Mouse (Mus musculus): ENCODE results near the gene Kif1b. TPM values are rescaled to one million over a fixed set of nuclear protein-coding genes. Genes with fewer than 3 reads are reported as not detected.

Kif1b gene
- polyA plus RNA-seq, 1 experiment from 2014 or later, result 96.4 TPM

GRCm38 (mm10) chr4:149270541-149270940, 37.0 kb downstream of the Kif1b start:
- Histone ChIP-seq H3K4me3 (ENCODE audit: low read depth, low read length) (no peak overlapping the region), H3K9ac (ENCODE audit: low read length) (no peak overlapping the region), H3K27me3 (ENCODE audit: control insufficient read depth, insufficient read depth, low read length) (no peaks in the 10 kb centered on the region), H3K27ac (ENCODE audit: low read depth, low read length) (no peak overlapping the region), H3K9me3 (ENCODE audit: control insufficient read depth, low read length) (peaks cover 3% of the 10 kb centered on the region; the same call in 1 of the 2 replicates), H3K4me1 (replicated peaks; ENCODE audit: control insufficient read depth, insufficient read depth, low read length) (no peaks in the 10 kb centered on the region), H3K36me3 (ENCODE audit: control insufficient read depth, insufficient read depth, low read length) (peaks cover 23% of the 10 kb centered on the region), H3K4me2 (ENCODE audit: low read depth, low read length, severe bottlenecking) (no peak overlapping the region)
- DNase-seq (ENCODE audit: low spot score), result no peak
- ATAC-seq (replicated peaks; ENCODE audit: low FRiP score), result no peak
- WGBS, result 97% methylated on average over 6 of the region's 6 CpGs

GRCm38 (mm10) chr4:149269026-149269425, 38.5 kb downstream of the Kif1b start:
- H3K9ac ChIP-seq (ENCODE audit: low read length), result no peak overlapping the region
- WGBS, result 91% methylated on average over 4 of the region's 4 CpGs

GRCm38 (mm10) chr4:149264895-149265294, 42.6 kb downstream of the Kif1b start:
- Histone ChIP-seq H3K4me3 (ENCODE audit: low read depth, low read length) (no peak overlapping the region), H3K4me1 (replicated peaks; ENCODE audit: control insufficient read depth, insufficient read depth, low read length) (no peaks in the 10 kb centered on the region), H3K27me3 (ENCODE audit: control insufficient read depth, insufficient read depth, low read length) (no peaks in the 10 kb centered on the region), H3K9me3 (ENCODE audit: control insufficient read depth, low read length) (no peaks in the 10 kb centered on the region), H3K4me2 (ENCODE audit: low read depth, low read length, severe bottlenecking) (no peak overlapping the region), H3K27ac (ENCODE audit: low read depth, low read length) (no peak overlapping the region), H3K36me3 (ENCODE audit: control insufficient read depth, insufficient read depth, low read length) (peaks cover 6% of the 10 kb centered on the region; the same call in 1 of the 2 replicates), H3K9ac (ENCODE audit: low read length) (no peak overlapping the region)
- no peak for DNase-seq (ENCODE audit: low spot score)
- WGBS, result 92% methylated on average over 2 of the region's 2 CpGs
- no peak for ATAC-seq (replicated peaks; ENCODE audit: low FRiP score)

More at GRCm38 (mm10) chr4:149269026-149269425, 38.5 kb downstream of the Kif1b start:
- Histone ChIP-seq H3K9me3 (ENCODE audit: control insufficient read depth, low read length) (peaks cover 3% of the 10 kb centered on the region; the same call in 1 of the 2 replicates), H3K27me3 (ENCODE audit: control insufficient read depth, insufficient read depth, low read length) (no peaks in the 10 kb centered on the region), H3K27ac (ENCODE audit: low read depth, low read length) (no peak overlapping the region), H3K36me3 (ENCODE audit: control insufficient read depth, insufficient read depth, low read length) (peaks cover 12% of the 10 kb centered on the region), H3K4me1 (replicated peaks; ENCODE audit: control insufficient read depth, insufficient read depth, low read length) (no peaks in the 10 kb centered on the region), H3K4me3 (ENCODE audit: low read depth, low read length) (no peak overlapping the region), H3K4me2 (ENCODE audit: low read depth, low read length, severe bottlenecking) (no peak overlapping the region)
- DNase-seq (ENCODE audit: low spot score), result no peak
- no peak for ATAC-seq (replicated peaks; ENCODE audit: low FRiP score)

GRCm38 (mm10) chr4:149263218-149263617, 44.3 kb downstream of the Kif1b start:
- H3K27ac ChIP-seq (ENCODE audit: low read depth, low read length), result no peak overlapping the region
- H3K4me1 ChIP-seq (replicated peaks; ENCODE audit: control insufficient read depth, insufficient read depth, low read length), result no peaks in the 10 kb centered on the region
- no peaks in the 10 kb centered on the region for H3K27me3 ChIP-seq (ENCODE audit: control insufficient read depth, insufficient read depth, low read length)
- DNase-seq (ENCODE audit: low spot score), result no peak
- H3K36me3 ChIP-seq (ENCODE audit: control insufficient read depth, insufficient read depth, low read length), result peaks cover 6% of the 10 kb centered on the region; the same call in 1 of the 2 replicates
- no peak overlapping the region for H3K9ac ChIP-seq (ENCODE audit: low read length)
- H3K4me3 ChIP-seq (ENCODE audit: low read depth, low read length), result no peak overlapping the region
- WGBS, result 92% methylated on average over 9 of the region's 9 CpGs
- ATAC-seq (replicated peaks; ENCODE audit: low FRiP score), result no peak
- no peaks in the 10 kb centered on the region for H3K9me3 ChIP-seq (ENCODE audit: control insufficient read depth, low read length)
- H3K4me2 ChIP-seq (ENCODE audit: low read depth, low read length, severe bottlenecking), result no peak overlapping the region

GRCm38 (mm10) chr4:149261466-149261865, 46.0 kb downstream of the Kif1b start:
- ATAC-seq (replicated peaks; ENCODE audit: low FRiP score), result no peak
- Histone ChIP-seq H3K4me1 (replicated peaks; ENCODE audit: control insufficient read depth, insufficient read depth, low read length) (no peaks in the 10 kb centered on the region), H3K9me3 (ENCODE audit: control insufficient read depth, low read length) (no peaks in the 10 kb centered on the region), H3K36me3 (ENCODE audit: control insufficient read depth, insufficient read depth, low read length) (peaks cover 6% of the 10 kb centered on the region; the same call in 1 of the 2 replicates), H3K4me3 (ENCODE audit: low read depth, low read length) (no peak overlapping the region), H3K27ac (ENCODE audit: low read depth, low read length) (no peak overlapping the region), H3K27me3 (ENCODE audit: control insufficient read depth, insufficient read depth, low read length) (no peaks in the 10 kb centered on the region), H3K4me2 (ENCODE audit: low read depth, low read length, severe bottlenecking) (no peak overlapping the region), H3K9ac (ENCODE audit: low read length) (no peak overlapping the region)
- no peak for DNase-seq (ENCODE audit: low spot score)
- 72% methylated on average over 3 of the region's 3 CpGs for WGBS

GRCm38 (mm10) chr4:149260911-149261310, 46.6 kb downstream of the Kif1b start:
- ATAC-seq (replicated peaks; ENCODE audit: low FRiP score), result no peak
- Histone ChIP-seq H3K4me1 (replicated peaks; ENCODE audit: control insufficient read depth, insufficient read depth, low read length) (peaks cover 3% of the 10 kb centered on the region; the same call in 1 of the 2 replicates), H3K4me2 (ENCODE audit: low read depth, low read length, severe bottlenecking) (no peak overlapping the region), H3K4me3 (ENCODE audit: low read depth, low read length) (no peak overlapping the region), H3K9ac (ENCODE audit: low read length) (no peak overlapping the region), H3K36me3 (ENCODE audit: control insufficient read depth, insufficient read depth, low read length) (peaks cover 6% of the 10 kb centered on the region; the same call in 1 of the 2 replicates), H3K27ac (ENCODE audit: low read depth, low read length) (no peak overlapping the region), H3K27me3 (ENCODE audit: control insufficient read depth, insufficient read depth, low read length) (no peaks in the 10 kb centered on the region), H3K9me3 (ENCODE audit: control insufficient read depth, low read length) (no peaks in the 10 kb centered on the region)
- 91% methylated on average over 3 of the region's 3 CpGs for WGBS
- no peak for DNase-seq (ENCODE audit: low spot score)

GRCm38 (mm10) chr4:149259391-149260094, 48.0 kb downstream of the Kif1b start:
- no peak overlapping the region for H3K4me2 ChIP-seq (ENCODE audit: low read depth, low read length, severe bottlenecking)
- H3K4me3 ChIP-seq (ENCODE audit: low read depth, low read length), result no peak overlapping the region
- peaks cover 8% of the 10 kb centered on the region; the same call in 1 of the 2 replicates for H3K4me1 ChIP-seq (replicated peaks; ENCODE audit: control insufficient read depth, insufficient read depth, low read length)
- no peaks in the 10 kb centered on the region for H3K27me3 ChIP-seq (ENCODE audit: control insufficient read depth, insufficient read depth, low read length)
- no peak overlapping the region for H3K27ac ChIP-seq (ENCODE audit: low read depth, low read length)
- peaks cover 2% of the 10 kb centered on the region; the same call in 1 of the 2 replicates for H3K36me3 ChIP-seq (ENCODE audit: control insufficient read depth, insufficient read depth, low read length)
- 92% methylated on average over 9 of the region's 9 CpGs for WGBS
- no peak overlapping the region for H3K9ac ChIP-seq (ENCODE audit: low read length)
- no peaks in the 10 kb centered on the region for H3K9me3 ChIP-seq (ENCODE audit: control insufficient read depth, low read length)
- DNase-seq (ENCODE audit: low spot score) (no peak), ATAC-seq (replicated peaks; ENCODE audit: low FRiP score) (no peak)

- no peak for DNase-seq (ENCODE audit: low spot score)
- Histone ChIP-seq H3K4me1 (replicated peaks; ENCODE audit: control insufficient read depth, insufficient read depth, low read length) (peaks cover 8% of the 10 kb centered on the region; the same call in 1 of the 2 replicates), H3K36me3 (ENCODE audit: control insufficient read depth, insufficient read depth, low read length) (peaks cover 2% of the 10 kb centered on the region; the same call in 1 of the 2 replicates), H3K4me3 (ENCODE audit: low read depth, low read length) (no peak overlapping the region), H3K9ac (ENCODE audit: low read length) (no peak overlapping the region), H3K9me3 (ENCODE audit: control insufficient read depth, low read length) (no peaks in the 10 kb centered on the region), H3K27me3 (ENCODE audit: control insufficient read depth, insufficient read depth, low read length) (no peaks in the 10 kb centered on the region), H3K4me2 (ENCODE audit: low read depth, low read length, severe bottlenecking) (no peak overlapping the region), H3K27ac (ENCODE audit: low read depth, low read length) (no peak overlapping the region)
- WGBS, result 96% methylated on average over 3 of the region's 3 CpGs
- no peak for ATAC-seq (replicated peaks; ENCODE audit: low FRiP score)
Measured at GRCm38 (mm10) chr4:149258926-149259325, 48.6 kb downstream of the Kif1b start.
